Mouse (Mus musculus) intestine, embryonic 14.5 days (tissue): ENCODE measurements around the gene Ndufa13. TPM values are rescaled to one million over a fixed set of nuclear protein-coding genes. Genes with fewer than 3 reads are reported as not detected.

Experiments used
- ATAC-seq: fragments of 200-750 bp; cut with Nextera tagmentation; replicated peaks from 2 replicates; pipeline ENCODE4 v1.8.0; 2017; ENCODE audit warnings: low read depth, moderate number of reproducible peaks, moderate TSS enrichment, moderate library complexity; ENCODE audit not compliant: low FRiP score, low TSS enrichment
- DNase-seq: peaks from one replicate; pipeline ENCODE4 v3.0.0-alpha.2; 2018; ENCODE audit warnings: low spot score
- H3K27ac ChIP-seq: fragments of 300-500 bp; sonication (generic); 2 replicates; pipeline ENCODE4 v1.5.1; 2014; ENCODE audit warnings: low read depth, mild to moderate bottlenecking, control low read depth
- H3K27me3 ChIP-seq: fragments of 300-500 bp; sonication (generic); replicated peaks from 2 replicates; pipeline ENCODE4 v1.6.1; 2014; ENCODE audit warnings: low read length, control low read depth; ENCODE audit not compliant: control insufficient read depth, insufficient read depth
- H3K36me3 ChIP-seq: fragments of 300-500 bp; sonication (generic); 2 replicates; pipeline ENCODE4 v1.6.1; 2014; ENCODE audit warnings: low read length, control low read depth; ENCODE audit not compliant: control insufficient read depth, insufficient read depth
- H3K4me1 ChIP-seq: fragments of 300-500 bp; sonication (generic); replicated peaks from 2 replicates; pipeline ENCODE4 v1.6.1; 2014; ENCODE audit warnings: low read length, control low read depth, mixed read lengths; ENCODE audit not compliant: control insufficient read depth, insufficient read depth
- H3K4me2 ChIP-seq: fragments of 300-500 bp; sonication (generic); 2 replicates; pipeline ENCODE4 v1.6.1; 2014; ENCODE audit warnings: low read length
- H3K4me3 ChIP-seq: fragments of 300-500 bp; sonication (generic); 2 replicates; pipeline ENCODE4 v1.5.1; 2014; ENCODE audit warnings: low read depth, low read length, control low read depth, mixed read lengths
- H3K9ac ChIP-seq: fragments of 300-500 bp; sonication (generic); 2 replicates; pipeline ENCODE4 v1.6.1; 2014; ENCODE audit warnings: mild to moderate bottlenecking, low read length
- H3K9me3 ChIP-seq: fragments of 300-500 bp; sonication (generic); 2 replicates; pipeline ENCODE4 v1.6.1; 2016; ENCODE audit warnings: low read length, control low read depth; ENCODE audit not compliant: control insufficient read depth
- WGBS: fragments of 180-500 bp; shearing (Covaris S2); extraction: QIAGEN DNeasy Blood & Tissue Kit; methylation state at CpG from one replicate; pipeline ENCODE4 v1.1.7; 2014; 5-methylcytosine and 5-hydroxymethylcytosine counted together
- polyA plus RNA-seq: library from polyadenylated mRNA; unstranded; fragments of >200 nt; fragmentation: Nextera tagmentation; extraction: Ambion mirVana; gene quantifications from 2 replicates; pipeline ENCODE4 v1.2.1, GENCODE M21; 2014

Ndufa13 gene
- polyA plus RNA-seq, 1 experiment from 2014 or later = 222 TPM

- H3K4me1 ChIP-seq = 0 out of 2 replicates have a peak, but pooled peaks cover 3% of the 10 kb centered on the region
- H3K27me3 ChIP-seq = no peaks in the 10 kb centered on the region
- H3K9ac ChIP-seq = no peak overlapping the region
- H3K36me3 ChIP-seq = no peaks in the 10 kb centered on the region
- H3K9me3 ChIP-seq = no peaks in the 10 kb centered on the region
- ATAC-seq (no peak), DNase-seq (no peak)
- H3K4me2 ChIP-seq = no peak overlapping the region
- no peak overlapping the region for H3K27ac ChIP-seq
- 59% methylated on average over 3 of the region's 3 CpGs for WGBS
- H3K4me3 ChIP-seq = no peak overlapping the region
These were observed 52.5 kb downstream of the Ndufa13 start for GRCm38 (mm10) chr8:69849899-69850298.

- Histone ChIP-seq H3K4me3 (no peak overlapping the region), H3K4me1 (0 out of 2 replicates have a peak, but pooled peaks cover 3% of the 10 kb centered on the region), H3K4me2 (no peak overlapping the region), H3K36me3 (no peaks in the 10 kb centered on the region), H3K9me3 (no peaks in the 10 kb centered on the region), H3K9ac (no peak overlapping the region), H3K27ac (no peak overlapping the region), H3K27me3 (no peaks in the 10 kb centered on the region)
- peak; percentile 77 for ATAC-seq
- WGBS = 78% methylated on average over 8 of the region's 8 CpGs
- no peak for DNase-seq
These were observed 53.4 kb downstream of the Ndufa13 start for GRCm38 (mm10) chr8:69848951-69849350.

GRCm38 (mm10) chr8:69847167-69848065 lies 54.9 kb downstream of the Ndufa13 start:
- no peak overlapping the region for H3K4me2 ChIP-seq
- H3K9me3 ChIP-seq = no peaks in the 10 kb centered on the region
- DNase-seq (no peak), ATAC-seq (no peak)
- H3K27ac ChIP-seq = no peak overlapping the region
- no peaks in the 10 kb centered on the region for H3K27me3 ChIP-seq
- WGBS = 67% methylated on average over 3 of the region's 3 CpGs
- H3K4me3 ChIP-seq = no peak overlapping the region
- H3K36me3 ChIP-seq = no peaks in the 10 kb centered on the region
- no peak overlapping the region for H3K9ac ChIP-seq
- 0 out of 2 replicates have a peak, but pooled peaks cover 3% of the 10 kb centered on the region for H3K4me1 ChIP-seq

Other genes starting within 250 kb of the Ndufa13 start
- 1.3 and 1.8 TPM in 2 replicates for gene Zfp964, start 248.1 kb downstream of the Ndufa13 start, polyA plus RNA-seq
- gene Zfp869, start 191.8 kb downstream of the Ndufa13 start, polyA plus RNA-seq = 28.2 and 28.3 TPM in 2 replicates
- 5.6 and 5.8 TPM in 2 replicates for gene Zfp963, start 152.6 kb downstream of the Ndufa13 start, polyA plus RNA-seq
- 0.73 and 1.3 TPM in 2 replicates for gene Gm20422, start 127.7 kb downstream of the Ndufa13 start, polyA plus RNA-seq
- 52.6 and 55.9 TPM in 2 replicates for gene Atp13a1, start 111.4 kb downstream of the Ndufa13 start, polyA plus RNA-seq
- gene Zfp866, start 111.4 kb downstream of the Ndufa13 start, polyA plus RNA-seq = 27.4 and 27.5 TPM in 2 replicates
- gene Gmip, start 93.9 kb downstream of the Ndufa13 start, polyA plus RNA-seq = 10.4 and 12.3 TPM in 2 replicates
- gene Lpar2, start 80.1 kb downstream of the Ndufa13 start, polyA plus RNA-seq = 1.0 and 1.2 TPM in 2 replicates
- gene Pbx4, start 70.1 kb downstream of the Ndufa13 start, polyA plus RNA-seq = 5.7 and 6.3 TPM in 2 replicates
- gene Cilp2, start 14.9 kb downstream of the Ndufa13 start, polyA plus RNA-seq = 0.44 and 0.57 TPM in 2 replicates
- gene Tssk6, start 374 bp downstream of the Ndufa13 start, polyA plus RNA-seq = 3.3 and 4.0 TPM in 2 replicates
- gene Yjefn3, start 154 bp upstream of the Ndufa13 start, polyA plus RNA-seq = 4.1 and 5.0 TPM in 2 replicates
- 51.9 and 57.4 TPM in 2 replicates for gene Gatad2a, start 93.8 kb upstream of the Ndufa13 start, polyA plus RNA-seq
- gene Mau2, start 140.2 kb upstream of the Ndufa13 start, polyA plus RNA-seq = 46.9 and 54.5 TPM in 2 replicates
- 34.2 and 34.4 TPM in 2 replicates for gene Sugp1, start 140.3 kb upstream of the Ndufa13 start, polyA plus RNA-seq
- gene Tm6sf2, start 170.4 kb upstream of the Ndufa13 start, polyA plus RNA-seq = 1.9 and 3.0 TPM in 2 replicates
- gene Hapln4, start 180.9 kb upstream of the Ndufa13 start, polyA plus RNA-seq = not detected in 2 replicates
- gene Ncan, start 218.3 kb upstream of the Ndufa13 start, polyA plus RNA-seq = 1.9 TPM in 2 replicates
- 29.5 and 29.9 TPM in 2 replicates for gene Nr2c2ap, start 228.8 kb upstream of the Ndufa13 start, polyA plus RNA-seq
- gene Rfxank, start 236.6 kb upstream of the Ndufa13 start, polyA plus RNA-seq = 11.6 and 15.1 TPM in 2 replicates
- 49.2 and 50.8 TPM in 2 replicates for gene Borcs8, start 236.9 kb upstream of the Ndufa13 start, polyA plus RNA-seq
- 0.13 and 0.43 TPM in 2 replicates for gene Mef2b, start 237.2 kb upstream of the Ndufa13 start, polyA plus RNA-seq